Mouse (Mus musculus) heart, embryonic 10.5 days (tissue): Measurements from ENCODE around the gene H2-Oa. TPM values are rescaled to one million over a fixed set of nuclear protein-coding genes. Genes with fewer than 3 reads are reported as not detected.

Source experiments
- DNase-seq: peaks from one replicate; pipeline ENCODE4 v3.0.0-alpha.2; 2017; ENCODE audit warnings: low spot score
- H3K27ac ChIP-seq: fragments of 300-500 bp; sonication (generic); 2 replicates; pipeline ENCODE4 v1.5.1; 2016; ENCODE audit warnings: mild to moderate bottlenecking
- H3K27me3 ChIP-seq: fragments of 300-500 bp; sonication (generic); 2 replicates; pipeline ENCODE4 v1.6.1; 2016; ENCODE audit warnings: mild to moderate bottlenecking; ENCODE audit not compliant: poor library complexity, insufficient read depth, severe bottlenecking
- H3K36me3 ChIP-seq: fragments of 300-500 bp; sonication (generic); 2 replicates; pipeline ENCODE4 v1.6.1; 2016; ENCODE audit warnings: mild to moderate bottlenecking, moderate library complexity
- H3K4me1 ChIP-seq: fragments of 300-500 bp; sonication (generic); 2 replicates; pipeline ENCODE4 v1.6.1; 2016; ENCODE audit warnings: mild to moderate bottlenecking
- H3K4me3 ChIP-seq: fragments of 300-500 bp; sonication (generic); 2 replicates; pipeline ENCODE4 v1.5.1; 2016; ENCODE audit warnings: mild to moderate bottlenecking, moderate library complexity
- H3K9me3 ChIP-seq: fragments of 300-500 bp; sonication (generic); 2 replicates; pipeline ENCODE4 v1.6.1; 2016; ENCODE audit warnings: mild to moderate bottlenecking, moderate library complexity
- WGBS: fragments of 180-500 bp; shearing (Covaris S2); methylation state at CpG from one replicate; pipeline ENCODE4 v1.1.7; 2016; 5-methylcytosine and 5-hydroxymethylcytosine counted together
- polyA plus RNA-seq: library from polyadenylated mRNA; unstranded; fragments of >200 nt; fragmentation: Nextera tagmentation; extraction: Ambion mirVana; gene quantifications from 2 replicates; pipeline ENCODE4 v1.2.1, GENCODE M21; 2016

Gene H2-Oa
- polyA plus RNA-seq, 1 experiment from 2014 or later, result 0.84 TPM

- Histone ChIP-seq H3K36me3 (peaks cover 26% of the 10 kb centered on the region), H3K27me3 (no peaks in the 10 kb centered on the region), H3K27ac (no peak overlapping the region), H3K9me3 (no peaks in the 10 kb centered on the region), H3K4me3 (no peak overlapping the region), H3K4me1 (0 out of 2 replicates have a peak, but pooled peaks cover 3% of the 10 kb centered on the region)
- DNase-seq, result no peak
- 82% methylated on average over 7 of the region's 7 CpGs for WGBS
These were observed 14.4 kb downstream of the H2-Oa start for GRCm38 (mm10) chr17:34106555-34106954.

DNA sequence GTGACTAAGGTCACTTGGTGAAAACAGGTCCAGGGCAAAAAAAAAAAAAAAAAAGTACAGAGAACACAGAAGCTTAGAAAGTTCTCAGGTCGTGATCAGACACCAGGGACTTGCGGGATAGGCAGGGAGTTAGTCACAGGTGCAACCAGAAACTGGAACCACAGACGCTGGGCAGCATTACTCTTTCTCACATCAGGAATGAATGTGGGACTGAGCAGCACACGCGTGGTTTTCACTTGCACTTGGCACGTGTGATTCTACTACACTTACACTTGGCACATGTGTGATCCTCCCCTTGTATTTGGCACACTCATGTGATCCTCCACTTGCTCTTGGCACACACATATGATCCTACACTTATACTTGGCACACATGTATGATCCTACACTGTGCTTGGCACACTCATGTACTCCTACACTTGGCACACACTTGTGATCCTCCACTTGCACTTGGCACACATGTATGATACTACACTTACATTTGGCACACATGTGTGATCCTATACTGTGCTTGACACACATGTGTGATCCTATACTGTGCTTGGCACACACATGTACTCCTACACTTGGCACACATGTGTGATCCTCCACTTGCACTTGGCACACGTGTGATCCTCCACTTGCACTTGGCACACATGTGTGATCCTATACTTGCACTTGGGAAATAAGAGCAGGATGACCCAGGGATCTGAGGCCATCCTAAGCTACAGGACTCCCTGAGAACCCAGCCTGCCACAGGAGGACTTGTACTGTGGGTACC is 15.1 kb downstream of the H2-Oa start:
- 80% methylated on average over 7 of the region's 7 CpGs for WGBS
- H3K9me3 ChIP-seq, result no peaks in the 10 kb centered on the region
- no peak overlapping the region for H3K4me3 ChIP-seq
- H3K36me3 ChIP-seq, result peaks cover 34% of the 10 kb centered on the region
- no peak overlapping the region for H3K27ac ChIP-seq
- no peaks in the 10 kb centered on the region for H3K27me3 ChIP-seq
- DNase-seq, result no peak
- no peaks in the 10 kb centered on the region for H3K4me1 ChIP-seq

DNA sequence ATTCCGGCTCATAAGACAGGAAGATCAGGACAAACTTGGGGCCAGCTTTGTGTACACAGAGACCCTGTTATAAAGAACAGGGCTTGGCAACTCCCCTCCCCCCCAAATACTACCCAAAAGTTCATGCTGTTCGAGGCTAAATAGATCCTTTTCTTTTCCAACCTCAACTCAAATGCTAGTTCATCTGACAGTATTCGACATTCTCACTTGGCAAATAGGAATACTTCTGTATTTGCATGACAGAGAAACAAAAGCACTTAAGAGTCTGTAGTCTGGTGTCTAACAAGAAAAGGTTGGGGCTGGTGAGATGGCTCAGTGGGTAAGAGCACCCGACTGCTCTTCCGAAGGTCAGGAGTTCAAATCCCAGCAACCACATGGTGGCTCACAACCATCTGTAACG is 16.3 kb downstream of the H2-Oa start:
- DNase-seq, result no peak
- no peak overlapping the region for H3K27ac ChIP-seq
- H3K4me3 ChIP-seq, result no peak overlapping the region
- no peaks in the 10 kb centered on the region for H3K27me3 ChIP-seq
- H3K9me3 ChIP-seq, result no peaks in the 10 kb centered on the region
- 89% methylated on average over 5 of the region's 6 CpGs for WGBS
- H3K4me1 ChIP-seq, result no peaks in the 10 kb centered on the region
- H3K36me3 ChIP-seq, result peaks cover 45% of the 10 kb centered on the region

DNA sequence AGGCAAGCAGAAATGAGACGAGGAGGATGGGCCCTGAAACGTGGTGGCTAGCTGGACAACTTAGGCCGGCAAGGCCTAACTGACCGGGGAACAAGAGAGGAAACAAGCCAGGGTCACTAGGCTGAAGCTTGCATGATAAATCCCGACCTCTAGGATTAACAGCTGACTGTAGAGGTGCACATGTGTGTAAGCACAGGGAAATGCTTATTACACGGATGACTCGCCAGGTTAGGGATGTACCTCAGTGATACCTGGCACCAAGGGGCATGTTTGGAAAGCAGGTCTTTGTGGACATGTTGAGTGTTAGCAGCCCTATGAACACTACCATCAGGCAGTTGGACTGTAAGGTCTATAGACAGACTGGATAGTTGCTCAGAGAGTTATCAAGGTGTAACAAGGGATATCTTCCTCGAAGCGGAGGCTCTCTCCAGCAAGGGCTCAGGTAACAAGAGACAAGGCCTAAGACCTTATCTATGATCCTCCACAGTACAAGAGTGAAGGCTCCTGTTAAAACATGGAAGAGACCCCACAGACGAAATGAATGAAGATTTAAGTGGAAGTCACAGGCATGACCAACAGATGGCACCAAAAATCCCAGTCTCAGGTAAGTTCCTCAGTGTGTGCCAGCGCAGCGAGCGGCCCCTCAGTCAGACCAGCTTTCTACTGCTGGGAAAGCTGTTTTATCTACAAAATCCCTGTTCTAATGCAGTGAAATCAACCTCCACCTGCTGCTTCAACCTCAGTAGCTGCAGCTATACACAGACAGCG is 17.1 kb downstream of the H2-Oa start:
- no peaks in the 10 kb centered on the region for H3K4me1 ChIP-seq
- peaks cover 53% of the 10 kb centered on the region for H3K36me3 ChIP-seq
- no peaks in the 10 kb centered on the region for H3K9me3 ChIP-seq
- no peak for DNase-seq
- no peaks in the 10 kb centered on the region for H3K27me3 ChIP-seq
- no peak overlapping the region for H3K4me3 ChIP-seq
- H3K27ac ChIP-seq, result no peak overlapping the region
- 76% methylated on average over 14 of the region's 14 CpGs for WGBS

DNA sequence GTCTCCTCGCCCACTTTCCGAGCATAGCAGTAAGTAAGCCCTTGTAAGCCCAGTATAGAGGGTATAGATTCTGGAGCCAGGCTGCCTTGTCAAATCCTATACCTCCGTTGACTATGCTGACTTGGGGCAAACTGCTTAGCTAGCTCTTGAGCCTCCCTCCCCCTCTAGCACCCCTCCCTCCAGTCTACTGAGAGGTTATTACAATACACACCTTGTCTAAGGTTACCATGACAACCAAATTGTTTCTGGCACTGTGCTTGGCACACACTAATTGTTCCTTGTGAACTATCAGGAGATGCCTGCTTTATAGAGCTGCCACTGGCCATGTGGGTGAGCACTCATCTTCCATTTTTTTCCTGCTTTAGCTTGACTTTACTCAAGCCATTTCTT is 17.7 kb downstream of the H2-Oa start:
- Histone ChIP-seq H3K27ac (no peak overlapping the region), H3K9me3 (no peaks in the 10 kb centered on the region), H3K27me3 (no peaks in the 10 kb centered on the region), H3K4me3 (no peak overlapping the region), H3K4me1 (no peaks in the 10 kb centered on the region), H3K36me3 (peaks cover 59% of the 10 kb centered on the region)
- no peak for DNase-seq
- 78% methylated on average over 3 of the region's 3 CpGs for whole genome bisulfite sequencing

DNA sequence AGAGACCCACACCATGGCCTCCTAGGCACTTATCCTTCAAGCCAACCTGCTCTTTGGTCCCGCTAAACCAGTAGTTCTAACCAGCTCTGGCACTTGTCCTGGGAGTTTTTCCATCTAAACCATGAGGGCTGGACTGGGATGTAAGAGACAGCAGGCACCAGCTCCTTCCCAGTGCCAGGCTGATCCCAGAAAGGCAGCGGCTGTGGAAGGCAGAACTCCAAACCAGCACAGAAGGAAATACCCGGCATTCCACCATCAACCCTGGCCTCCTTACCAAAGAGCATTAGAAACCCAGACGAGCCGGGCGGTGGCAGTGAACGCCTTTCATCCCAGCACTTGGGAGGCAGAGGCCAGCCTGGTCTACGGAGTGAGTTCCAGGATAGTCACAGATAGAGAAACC is 18.2 kb downstream of the H2-Oa start:
- Histone ChIP-seq H3K9me3 (no peaks in the 10 kb centered on the region), H3K36me3 (peaks cover 64% of the 10 kb centered on the region), H3K4me3 (no peak overlapping the region), H3K4me1 (no peaks in the 10 kb centered on the region), H3K27me3 (no peaks in the 10 kb centered on the region), H3K27ac (no peak overlapping the region)
- DNase-seq, result no peak
- WGBS, result 53% methylated on average over 8 of the region's 8 CpGs

DNA sequence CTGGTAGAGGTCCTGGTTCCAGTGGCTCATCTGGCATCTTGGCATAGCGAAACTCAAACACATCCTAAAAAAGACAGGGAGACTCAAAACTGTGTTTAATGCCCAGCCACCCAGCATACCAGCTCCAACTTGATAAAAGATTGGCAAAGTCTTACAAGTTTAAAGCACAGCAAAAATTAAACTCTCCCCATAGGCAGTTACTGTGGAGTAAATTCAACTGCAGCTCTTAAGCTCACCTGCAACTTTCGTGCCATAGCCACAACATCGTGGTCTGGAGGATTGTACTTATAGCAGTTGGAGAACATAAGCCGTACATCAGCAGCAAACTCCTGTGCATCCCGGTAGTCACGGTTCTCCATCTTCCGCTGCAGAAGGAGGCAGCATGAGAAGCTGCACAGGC is 22.0 kb downstream of the H2-Oa start:
- Histone ChIP-seq H3K27ac (no peak overlapping the region), H3K4me3 (0 out of 2 replicates have a peak overlapping the region, but pooled peaks have one; percentile 1), H3K27me3 (no peaks in the 10 kb centered on the region), H3K36me3 (peaks cover 98% of the 10 kb centered on the region), H3K4me1 (peaks cover 9% of the 10 kb centered on the region), H3K9me3 (no peaks in the 10 kb centered on the region)
- no peak for DNase-seq
- 93% methylated on average over 7 of the region's 7 CpGs for WGBS

GRCm38 (mm10) chr17:34116736-34117370 is 24.7 kb downstream of the H2-Oa start:
- DNase-seq, result no peak
- peaks cover 9% of the 10 kb centered on the region for H3K4me1 ChIP-seq
- peaks cover 75% of the 10 kb centered on the region for H3K36me3 ChIP-seq
- no peaks in the 10 kb centered on the region for H3K9me3 ChIP-seq
- 51% methylated on average over 7 of the region's 7 CpGs for WGBS
- no peak overlapping the region; the same call in 1 of the 2 replicates for H3K27ac ChIP-seq
- no peaks in the 10 kb centered on the region for H3K27me3 ChIP-seq
- peak overlapping the region; percentile 83 for H3K4me3 ChIP-seq

- no peak for DNase-seq
- Histone ChIP-seq H3K4me1 (peaks cover 9% of the 10 kb centered on the region), H3K27me3 (no peaks in the 10 kb centered on the region), H3K27ac (peak overlapping the region; percentile 98), H3K36me3 (peaks cover 68% of the 10 kb centered on the region), H3K4me3 (peak overlapping the region; percentile 83), H3K9me3 (no peaks in the 10 kb centered on the region)
- under 1% methylated on average over 5 of the region's 5 CpGs for WGBS
These were observed 25.4 kb downstream of the H2-Oa start for GRCm38 (mm10) chr17:34117421-34118112.

- Histone ChIP-seq H3K27ac (peak overlapping the region; percentile 98), H3K36me3 (peaks cover 61% of the 10 kb centered on the region), H3K27me3 (no peaks in the 10 kb centered on the region), H3K4me3 (peak overlapping the region; percentile 83), H3K4me1 (peaks cover 9% of the 10 kb centered on the region), H3K9me3 (no peaks in the 10 kb centered on the region)
- DNase-seq, result no peak
- WGBS, result under 1% methylated on average over 67 of the region's 67 CpGs
These were observed 26.2 kb downstream of the H2-Oa start for GRCm38 (mm10) chr17:34118113-34118872.

DNA sequence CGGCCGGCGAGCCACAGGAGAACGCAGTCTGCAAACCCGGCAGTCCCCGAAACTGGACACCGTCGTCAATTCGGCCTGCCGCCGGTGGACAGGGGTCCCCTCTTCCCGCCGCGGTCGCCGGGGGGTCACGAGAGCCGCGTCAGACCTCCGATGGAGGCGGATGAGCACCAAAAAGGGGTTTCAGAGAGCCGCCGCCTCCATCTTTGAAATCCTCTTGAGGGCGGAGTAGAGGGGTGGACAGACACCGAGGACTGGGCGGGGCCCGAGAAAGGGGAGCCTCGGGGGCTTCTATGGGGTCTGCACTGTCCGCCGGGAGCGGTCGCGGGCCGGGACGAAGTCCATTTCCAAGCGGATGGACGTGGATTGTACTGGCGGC is 26.7 kb downstream of the H2-Oa start:
- no peak for DNase-seq
- no peaks in the 10 kb centered on the region for H3K27me3 ChIP-seq
- WGBS, result under 1% methylated on average over 37 of the region's 38 CpGs
- H3K9me3 ChIP-seq, result no peaks in the 10 kb centered on the region
- peak overlapping the region; percentile 83 for H3K4me3 ChIP-seq
- peaks cover 14% of the 10 kb centered on the region for H3K4me1 ChIP-seq
- peak overlapping the region; percentile 98 for H3K27ac ChIP-seq
- H3K36me3 ChIP-seq, result peaks cover 55% of the 10 kb centered on the region
